Mouse (Mus musculus): ENCODE results near the gene Bcl2l11.

Bcl2l11 gene

GRCm38 (mm10) chr2:128114621-128115020, 11.2 kb upstream of the Bcl2l11 start:
- no peak for DNase-seq

- no peak for DNase-seq
Measured at GRCm38 (mm10) chr2:128115579-128115978, 10.3 kb upstream of the Bcl2l11 start.

- no peak for DNase-seq
Measured at GRCm38 (mm10) chr2:128117605-128118004, 8.2 kb upstream of the Bcl2l11 start.

GRCm38 (mm10) chr2:128118971-128119370, 6.9 kb upstream of the Bcl2l11 start:
- DNase-seq = no peak

GRCm38 (mm10) chr2:128122491-128122890, 3.3 kb upstream of the Bcl2l11 start:
- DNase-seq = peak; percentile 55

GRCm38 (mm10) chr2:128122891-128123771, 2.7 kb upstream of the Bcl2l11 start:
- DNase-seq = no peak

- no peak for DNase-seq
Measured at GRCm38 (mm10) chr2:128123921-128124683, 1.7 kb upstream of the Bcl2l11 start.

- no peak for DNase-seq
Measured at GRCm38 (mm10) chr2:128124693-128125092, 1.1 kb upstream of the Bcl2l11 start.

GRCm38 (mm10) chr2:128126591-128127051, 783 bp downstream of the Bcl2l11 start:
- peak; percentile 18 for DNase-seq

- DNase-seq = peak; percentile 82
Measured at GRCm38 (mm10) chr2:128127121-128127671, 1.4 kb downstream of the Bcl2l11 start.

GRCm38 (mm10) chr2:128127691-128128292, 2.0 kb downstream of the Bcl2l11 start:
- peak; percentile 51 for DNase-seq

GRCm38 (mm10) chr2:128128532-128128931, 2.7 kb downstream of the Bcl2l11 start:
- no peak for DNase-seq

GRCm38 (mm10) chr2:128131503-128131902, 5.7 kb downstream of the Bcl2l11 start:
- no peak for DNase-seq

GRCm38 (mm10) chr2:128132635-128133034, 6.8 kb downstream of the Bcl2l11 start:
- no peak for DNase-seq

- DNase-seq = no peak
Measured at GRCm38 (mm10) chr2:128133865-128134264, 8.0 kb downstream of the Bcl2l11 start.

- DNase-seq = no peak
Measured at GRCm38 (mm10) chr2:128134474-128134873, 8.6 kb downstream of the Bcl2l11 start.

GRCm38 (mm10) chr2:128134948-128135347, 9.1 kb downstream of the Bcl2l11 start:
- DNase-seq = no peak

GRCm38 (mm10) chr2:128136769-128137433, 11.1 kb downstream of the Bcl2l11 start:
- no peak for DNase-seq

- DNase-seq = no peak
Measured at GRCm38 (mm10) chr2:128137480-128138276, 11.8 kb downstream of the Bcl2l11 start.

- DNase-seq = no peak
Measured at GRCm38 (mm10) chr2:128138924-128139323, 13.1 kb downstream of the Bcl2l11 start.

GRCm38 (mm10) chr2:128139781-128140180, 13.9 kb downstream of the Bcl2l11 start:
- no peak for DNase-seq

GRCm38 (mm10) chr2:128140183-128140582, 14.3 kb downstream of the Bcl2l11 start:
- DNase-seq = no peak

Data from cerebellum, adult 9-10 months (tissue).